Mouse (Mus musculus) G1E (cell line): Measurements from ENCODE around the gene Xpnpep3. TPM values are rescaled to one million over a fixed set of nuclear protein-coding genes. Genes with fewer than 3 reads are reported as not detected.

Experiments
- ATAC-seq: 2 replicates; pipeline ENCODE4 v1.8.0; 2016; ENCODE audit warnings: mild to moderate bottlenecking; ENCODE audit not compliant: insufficient number of reproducible peaks, poor library complexity, low FRiP score, severe bottlenecking; ENCODE audit errors: extremely low read depth
- DNase-seq: peaks from one replicate; pipeline ENCODE4 v3.0.0; 2012; ENCODE audit warnings: low spot score
- H3K27me3 ChIP-seq: 2 replicates; pipeline ENCODE4 v1.6.1; 2012; ENCODE audit warnings: mild to moderate bottlenecking, low read length, inconsistent platforms; ENCODE audit not compliant: insufficient read depth
- H3K36me3 ChIP-seq: replicated peaks from 2 replicates; pipeline ENCODE3; 2012; ENCODE audit warnings: mild to moderate bottlenecking, inconsistent platforms
- H3K4me1 ChIP-seq: 2 replicates; pipeline ENCODE4 v1.6.1; 2012; ENCODE audit warnings: low read depth, low read length, inconsistent platforms, mixed read lengths; ENCODE audit not compliant: insufficient read depth
- H3K4me3 ChIP-seq: 2 replicates; pipeline ENCODE4 v1.5.1; 2012; ENCODE audit warnings: low read depth, mild to moderate bottlenecking, inconsistent platforms, low read length, moderate library complexity, mixed read lengths
- H3K9me3 ChIP-seq: replicated peaks from 2 replicates; pipeline ENCODE4 v1.6.1; 2012; ENCODE audit warnings: inconsistent platforms
- CTCF ChIP-seq: IDR thresholded peaks from 2 replicates; pipeline ENCODE4 v1.5.1; 2012; ENCODE audit warnings: low read depth, low read length, inconsistent platforms, mixed read lengths
- GATA1 ChIP-seq: IDR thresholded peaks from 2 replicates; pipeline ENCODE4 v1.6.1; 2012; ENCODE audit warnings: borderline replicate concordance, low read length, inconsistent platforms, mixed read lengths
- GATA2 ChIP-seq: IDR thresholded peaks from 2 replicates; pipeline ENCODE4 v1.6.1; 2012; ENCODE audit warnings: low read depth, low read length, inconsistent platforms, borderline replicate concordance
- POLR2AphosphoS5 ChIP-seq: IDR thresholded peaks from 2 replicates; pipeline ENCODE4 v1.6.1; 2012; ENCODE audit warnings: low read depth, low read length, inconsistent platforms; ENCODE audit not compliant: insufficient replicate concordance
- TAL1 ChIP-seq: conservative IDR thresholded peaks from 2 replicates; pipeline ENCODE4 v1.6.1; 2012; ENCODE audit warnings: low read depth, low read length, inconsistent platforms, mixed read lengths
- polyA plus RNA-seq: library from polyadenylated mRNA; stranded (reverse); fragments of >175 nt; gene quantifications from 2 replicates; pipeline ENCODE4 v1.2.3, GENCODE M21; 2012
- total RNA-seq, 2 experiments: library from RNA; stranded (forward) in 1 of 2; stranded (reverse) in 1 of 2; fragments of 200-1000 nt in 1 of 2; fragments of >200 nt in 1 of 2; fragmentation: Nextera tagmentation in 1 of 2; gene quantifications; 2 replicates each; pipeline ENCODE4 v1.2.3; 2014 to 2017

The Xpnpep3 gene
- total and polyA plus RNA-seq, 3 experiments, result 0.90 to 28.3 (median 22.9) TPM

- TF ChIP-seq GATA1 (no peak), POLR2AphosphoS5 (no peak), TAL1 (no peak), GATA2 (no peak), CTCF (no peak)
- no peaks in the 10 kb centered on the region for H3K36me3 ChIP-seq
- DNase-seq (no peak), ATAC-seq (no peak)
- H3K9me3 ChIP-seq, result no peaks in the 10 kb centered on the region
- H3K4me1 ChIP-seq, result peaks cover 21% of the 10 kb centered on the region
- peaks cover 14% of the 10 kb centered on the region for H3K27me3 ChIP-seq
- no peak overlapping the region for H3K4me3 ChIP-seq
These were observed 83.0 kb downstream of the Xpnpep3 start for GRCm38 (mm10) chr15:81482966-81483365.

- TF ChIP-seq GATA1, result no peak
- no peak for TF ChIP-seq POLR2AphosphoS5
- no peak for TF ChIP-seq GATA2
- TF ChIP-seq CTCF, result no peak
- DNase-seq, result no peak
- no peaks in the 10 kb centered on the region for H3K9me3 ChIP-seq
- H3K4me1 ChIP-seq, result peaks cover 21% of the 10 kb centered on the region
- H3K36me3 ChIP-seq, result no peaks in the 10 kb centered on the region
- H3K27me3 ChIP-seq, result peaks cover 14% of the 10 kb centered on the region
- ATAC-seq, result no peak
- no peak overlapping the region for H3K4me3 ChIP-seq
These were observed 83.8 kb downstream of the Xpnpep3 start for GRCm38 (mm10) chr15:81483691-81484090.

DNA sequence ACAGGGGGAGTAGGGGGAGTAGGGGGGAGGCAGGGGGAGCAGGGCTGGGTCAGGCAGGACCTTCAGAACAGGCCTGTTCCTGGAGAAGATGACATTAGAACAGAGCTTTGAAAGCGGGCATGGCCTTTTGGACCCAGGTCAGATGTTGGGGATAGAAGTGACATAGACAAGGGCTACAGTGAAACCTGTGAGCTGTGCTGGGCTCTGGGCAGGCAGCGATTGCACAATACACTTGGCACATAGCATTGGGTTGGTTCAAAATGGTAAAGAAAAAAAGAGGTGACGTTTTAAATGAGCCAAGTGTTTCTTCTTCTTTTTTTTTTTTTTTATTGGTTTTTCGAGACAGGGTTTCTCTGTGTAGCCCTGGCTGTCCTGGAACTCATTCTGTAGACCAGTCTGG lies 85.5 kb downstream of the Xpnpep3 start:
- no peak for ATAC-seq
- no peak overlapping the region for H3K4me3 ChIP-seq

GRCm38 (mm10) chr15:81503466-81503865 lies 103.5 kb downstream of the Xpnpep3 start:
- TF ChIP-seq POLR2AphosphoS5 (no peak), CTCF (no peak), GATA2 (no peak), GATA1 (no peak), TAL1 (no peak)
- no peak for ATAC-seq

More for the DNA sequence above, 85.5 kb downstream of the Xpnpep3 start:
- H3K4me1 ChIP-seq, result peaks cover 21% of the 10 kb centered on the region
- peaks cover 18% of the 10 kb centered on the region for H3K27me3 ChIP-seq
- DNase-seq, result no peak
- TF ChIP-seq TAL1 (no peak), CTCF (no peak), GATA1 (no peak), POLR2AphosphoS5 (no peak), GATA2 (no peak)
- no peaks in the 10 kb centered on the region for H3K36me3 ChIP-seq
- H3K9me3 ChIP-seq, result no peaks in the 10 kb centered on the region

GRCm38 (mm10) chr15:81503995-81504394 lies 104.1 kb downstream of the Xpnpep3 start:
- Histone ChIP-seq H3K4me3 (no peak overlapping the region), H3K36me3 (no peaks in the 10 kb centered on the region), H3K4me1 (peaks cover 12% of the 10 kb centered on the region), H3K27me3 (no peaks in the 10 kb centered on the region; the same call in 1 of the 2 replicates), H3K9me3 (no peaks in the 10 kb centered on the region)
- TF ChIP-seq POLR2AphosphoS5 (no peak), TAL1 (no peak), CTCF (no peak), GATA2 (no peak), GATA1 (no peak)
- ATAC-seq (no peak), DNase-seq (no peak)

More at GRCm38 (mm10) chr15:81503466-81503865, 103.5 kb downstream of the Xpnpep3 start:
- Histone ChIP-seq H3K27me3 (no peaks in the 10 kb centered on the region; the same call in 1 of the 2 replicates), H3K36me3 (no peaks in the 10 kb centered on the region), H3K4me3 (no peak overlapping the region), H3K4me1 (peaks cover 12% of the 10 kb centered on the region), H3K9me3 (no peaks in the 10 kb centered on the region)
- no peak for DNase-seq

Other genes with a start within 250 kb of the Xpnpep3 start
- 16.5 and 17.2 TPM in 2 replicates for gene Mrtfa, start 209.4 kb upstream of the Xpnpep3 start, total RNA-seq (2014; fragmentation: Nextera tagmentation)
- 1.5 and 2.3 TPM in 2 replicates for gene Mrtfa, start 209.4 kb upstream of the Xpnpep3 start, total RNA-seq (2017)
- gene Mrtfa, start 209.4 kb upstream of the Xpnpep3 start, polyA plus RNA-seq, result 18.3 and 18.5 TPM in 2 replicates
- not detected in 2 replicates for gene Mchr1, start 164.6 kb upstream of the Xpnpep3 start, total RNA-seq (2014; fragmentation: Nextera tagmentation)
- gene Mchr1, start 164.6 kb upstream of the Xpnpep3 start, total RNA-seq (2017), result 0.22 TPM in 1 of 2 replicates, not detected in the other
- not detected in 2 replicates for gene Mchr1, start 164.6 kb upstream of the Xpnpep3 start, polyA plus RNA-seq
- 41.5 and 50.9 TPM in 2 replicates for gene Slc25a17, start 39.3 kb upstream of the Xpnpep3 start, total RNA-seq (2014; fragmentation: Nextera tagmentation)
- 58.2 and 64.8 TPM in 2 replicates for gene Slc25a17, start 39.3 kb upstream of the Xpnpep3 start, total RNA-seq (2017)
- 1.8 and 2.2 TPM in 2 replicates for gene Slc25a17, start 39.3 kb upstream of the Xpnpep3 start, polyA plus RNA-seq
- gene St13, start 61 bp upstream of the Xpnpep3 start, total RNA-seq (2014; fragmentation: Nextera tagmentation), result 222 and 278 TPM in 2 replicates
- 264 and 337 TPM in 2 replicates for gene St13, start 61 bp upstream of the Xpnpep3 start, total RNA-seq (2017)
- gene St13, start 61 bp upstream of the Xpnpep3 start, polyA plus RNA-seq, result 311 and 532 TPM in 2 replicates
- not detected in 2 replicates for gene Dnajb7, start 8.2 kb downstream of the Xpnpep3 start, total RNA-seq (2014; fragmentation: Nextera tagmentation)
- 0.49 TPM in 1 of 2 replicates, not detected in the other for gene Dnajb7, start 8.2 kb downstream of the Xpnpep3 start, total RNA-seq (2017)
- not detected in 2 replicates for gene Dnajb7, start 8.2 kb downstream of the Xpnpep3 start, polyA plus RNA-seq
- 63.2 and 73.1 TPM in 2 replicates for gene Rbx1, start 66.2 kb downstream of the Xpnpep3 start, total RNA-seq (2014; fragmentation: Nextera tagmentation)
- gene Rbx1, start 66.2 kb downstream of the Xpnpep3 start, total RNA-seq (2017), result 358 and 361 TPM in 2 replicates
- 23.6 and 76.8 TPM in 2 replicates for gene Rbx1, start 66.2 kb downstream of the Xpnpep3 start, polyA plus RNA-seq
- 224 and 232 TPM in 2 replicates for gene Ep300, start 185.2 kb downstream of the Xpnpep3 start, total RNA-seq (2014; fragmentation: Nextera tagmentation)
- gene Ep300, start 185.2 kb downstream of the Xpnpep3 start, total RNA-seq (2017), result 34.3 and 37.1 TPM in 2 replicates
- gene Ep300, start 185.2 kb downstream of the Xpnpep3 start, polyA plus RNA-seq, result 22.5 and 26.4 TPM in 2 replicates